Mouse (Mus musculus): ENCODE results near the gene Serpinb6c. TPM values are rescaled to one million over a fixed set of nuclear protein-coding genes. Genes with fewer than 3 reads are reported as not detected.
"Not testable (repeated sequence)": the region's sequence is repeated elsewhere in the genome, so short reads cannot be mapped to it uniquely, and the experiment has no call there.

Serpinb6c gene
- polyA plus RNA-seq (2015; fragmentation: Nextera tagmentation; extraction: Ambion mirVana): 0.18 TPM in 1 of 2 replicates, not detected in the other

GRCm38 (mm10) chr13:33905176-33905954 lies at the start of gene Serpinb6c:
Serpinb6c (minus strand) TSS chr13:33905708.
- H3K27ac ChIP-seq: no peak within 1 kb of the TSS
- no peak within 1 kb of the TSS for H3K4me3 ChIP-seq
- H3K36me3 ChIP-seq (ENCODE audit: poor library complexity, severe bottlenecking): no peaks in the 10 kb centered on the region
- no peak for ATAC-seq
- H3K4me2 ChIP-seq: no peak within 1 kb of the TSS
- no peak within 1 kb of the TSS for H3K9ac ChIP-seq
- H3K9me3 ChIP-seq (replicated peaks): no peaks in the 10 kb centered on the region
- WGBS: 75% methylated on average over 18 of the region's 18 CpGs
- no peaks in the 10 kb centered on the region for H3K4me1 ChIP-seq
- H3K27me3 ChIP-seq: no peaks in the 10 kb centered on the region

- Histone ChIP-seq H3K9me3 (replicated peaks) (no peaks in the 10 kb centered on the region), H3K27ac (no peak overlapping the region), H3K4me3 (no peak overlapping the region), H3K4me2 (no peak overlapping the region), H3K9ac (no peak overlapping the region), H3K36me3 (ENCODE audit: poor library complexity, severe bottlenecking) (no peaks in the 10 kb centered on the region), H3K27me3 (no peaks in the 10 kb centered on the region), H3K4me1 (no peaks in the 10 kb centered on the region)
- ATAC-seq: no peak
- WGBS: 89% methylated on average over 2 of the region's 2 CpGs
These were observed 47.4 kb upstream of the Serpinb6c start for GRCm38 (mm10) chr13:33952947-33953346.

- Histone ChIP-seq H3K27me3 (no peaks in the 10 kb centered on the region), H3K4me1 (no peaks in the 10 kb centered on the region), H3K4me3 (no peak overlapping the region), H3K36me3 (ENCODE audit: poor library complexity, severe bottlenecking) (no peaks in the 10 kb centered on the region), H3K4me2 (no peak overlapping the region), H3K9ac (no peak overlapping the region), H3K9me3 (replicated peaks) (no peaks in the 10 kb centered on the region), H3K27ac (no peak overlapping the region)
- 82% methylated on average over 1 of the region's 1 CpGs for WGBS
- ATAC-seq: no peak
These were observed 46.6 kb upstream of the Serpinb6c start for GRCm38 (mm10) chr13:33952075-33952449.

- Histone ChIP-seq H3K9ac (no peak overlapping the region), H3K36me3 (ENCODE audit: poor library complexity, severe bottlenecking) (no peaks in the 10 kb centered on the region), H3K4me2 (no peak overlapping the region), H3K4me1 (no peaks in the 10 kb centered on the region), H3K27me3 (no peaks in the 10 kb centered on the region), H3K4me3 (no peak overlapping the region), H3K27ac (no peak overlapping the region), H3K9me3 (replicated peaks) (no peaks in the 10 kb centered on the region)
- ATAC-seq: no peak
- WGBS: 84% methylated on average over 4 of the region's 4 CpGs
These were observed 46.0 kb upstream of the Serpinb6c start for GRCm38 (mm10) chr13:33951308-33952074.

DNA sequence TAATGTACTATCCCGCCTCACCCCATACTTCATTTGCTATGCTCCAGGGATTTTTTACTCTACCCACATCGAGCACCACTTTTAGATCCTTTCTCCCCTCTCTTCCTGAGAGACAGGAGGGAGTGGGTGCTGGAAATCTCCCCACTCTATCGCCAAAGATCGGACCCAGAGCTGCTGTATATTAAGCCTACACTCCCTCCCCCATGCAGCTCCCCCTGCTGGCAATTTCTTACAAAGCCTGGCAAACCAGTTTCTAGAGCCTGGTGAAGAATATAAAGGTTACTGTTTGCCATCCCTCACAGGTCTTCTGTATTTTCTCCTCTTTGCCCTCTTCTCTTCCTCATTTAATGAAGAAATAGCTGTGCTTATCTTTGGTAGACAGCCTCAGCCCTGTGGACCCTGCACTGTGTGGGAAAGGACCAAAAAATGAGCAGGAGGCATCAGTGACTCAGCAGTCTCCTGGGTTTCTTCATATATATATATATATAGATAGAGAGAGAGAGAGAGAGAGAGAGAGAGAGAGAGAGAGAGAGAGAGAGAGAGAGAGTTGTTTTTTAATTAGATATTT lies 36.8 kb upstream of the Serpinb6c start:
- Histone ChIP-seq H3K9me3 (replicated peaks) (no peaks in the 10 kb centered on the region), H3K27me3 (no peaks in the 10 kb centered on the region), H3K4me3 (no peak overlapping the region), H3K27ac (no peak overlapping the region), H3K36me3 (ENCODE audit: poor library complexity, severe bottlenecking) (no peaks in the 10 kb centered on the region), H3K9ac (no peak overlapping the region), H3K4me1 (no peaks in the 10 kb centered on the region), H3K4me2 (no peak overlapping the region)
- WGBS: 55% methylated on average over 4 of the region's 4 CpGs
- no peak for ATAC-seq

GRCm38 (mm10) chr13:33941288-33941808 lies 35.8 kb upstream of the Serpinb6c start:
- no peak for ATAC-seq
- 92% methylated on average over 5 of the region's 5 CpGs for WGBS
- H3K9ac ChIP-seq: no peak overlapping the region

DNA sequence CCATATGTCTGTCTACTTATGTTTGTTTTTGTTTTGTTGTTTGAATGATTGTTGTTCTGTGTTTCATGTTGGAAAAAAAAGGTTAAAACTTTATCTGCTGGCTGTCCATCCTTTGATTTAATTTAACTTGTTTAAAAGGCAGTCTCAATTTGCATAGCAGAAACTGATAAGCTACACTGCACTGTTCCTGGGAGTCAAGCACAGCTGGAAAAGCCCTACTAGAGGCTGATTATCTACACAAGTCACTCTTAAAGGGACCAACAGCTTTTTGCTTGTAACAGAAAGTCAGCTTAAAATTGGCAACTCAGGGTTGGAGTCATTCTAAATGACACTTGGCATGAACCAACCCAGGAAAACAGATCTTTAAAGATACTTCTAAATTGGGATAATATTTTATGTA lies 32.1 kb upstream of the Serpinb6c start:
- H3K4me1 ChIP-seq; H3K9ac ChIP-seq; H3K4me3 ChIP-seq; H3K9me3 ChIP-seq (replicated peaks); H3K36me3 ChIP-seq (ENCODE audit: poor library complexity, severe bottlenecking); H3K4me2 ChIP-seq; H3K27ac ChIP-seq; H3K27me3 ChIP-seq; ATAC-seq: not testable (repeated sequence)

More at GRCm38 (mm10) chr13:33941288-33941808, 35.8 kb upstream of the Serpinb6c start:
- H3K27me3 ChIP-seq: no peaks in the 10 kb centered on the region
- no peak overlapping the region for H3K4me3 ChIP-seq
- H3K4me2 ChIP-seq: no peak overlapping the region
- H3K36me3 ChIP-seq (ENCODE audit: poor library complexity, severe bottlenecking): no peaks in the 10 kb centered on the region
- H3K4me1 ChIP-seq: no peaks in the 10 kb centered on the region
- H3K27ac ChIP-seq: no peak overlapping the region
- H3K9me3 ChIP-seq (replicated peaks): no peaks in the 10 kb centered on the region

- Histone ChIP-seq H3K27me3 (no peaks in the 10 kb centered on the region), H3K9me3 (replicated peaks) (no peaks in the 10 kb centered on the region), H3K4me2 (no peak overlapping the region), H3K4me3 (no peak overlapping the region), H3K9ac (no peak overlapping the region), H3K36me3 (ENCODE audit: poor library complexity, severe bottlenecking) (no peaks in the 10 kb centered on the region), H3K4me1 (peaks cover 9% of the 10 kb centered on the region; the same call in 1 of the 2 replicates), H3K27ac (no peak overlapping the region)
- 64% methylated on average over 5 of the region's 5 CpGs for WGBS
- ATAC-seq: no peak
These were observed 31.6 kb upstream of the Serpinb6c start for GRCm38 (mm10) chr13:33937151-33937550.

DNA sequence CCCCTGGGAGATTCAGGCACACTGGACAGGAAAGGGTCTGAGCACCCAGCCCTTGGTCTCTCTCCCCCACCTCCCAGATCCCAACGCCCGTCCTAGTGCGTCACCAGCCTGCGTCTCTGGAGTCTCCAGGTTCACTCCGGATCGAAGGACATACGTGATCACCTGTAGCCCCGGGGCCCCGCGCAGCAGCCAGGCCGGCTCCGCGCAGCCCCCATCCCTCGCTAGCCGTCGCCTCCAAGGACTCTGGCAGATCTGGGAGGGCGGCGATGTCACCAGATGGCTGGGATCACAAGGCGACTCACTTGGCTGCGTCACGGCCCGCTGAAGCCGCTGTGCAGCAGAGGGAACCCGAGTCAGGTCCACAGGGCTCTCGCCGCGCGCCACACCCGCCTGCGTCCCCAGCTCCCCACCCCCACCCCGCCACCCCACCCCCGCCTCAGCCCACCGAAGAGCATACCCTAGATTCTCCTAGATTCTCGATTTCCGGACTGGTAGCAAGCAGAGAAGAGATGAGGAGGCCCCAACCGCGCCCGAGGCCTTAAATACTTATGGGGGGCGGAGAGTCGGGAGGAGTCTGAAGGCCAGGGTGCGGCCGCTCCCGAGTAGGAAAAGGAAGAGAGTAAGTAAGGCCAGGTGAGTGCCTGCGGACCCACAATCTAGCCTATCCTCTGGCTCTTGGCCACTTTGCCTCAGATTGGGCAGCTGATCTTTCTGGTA lies 30.1 kb upstream of the Serpinb6c start:
- Histone ChIP-seq H3K9ac (peak overlapping the region; percentile 77), H3K4me1 (peaks cover 9% of the 10 kb centered on the region; the same call in 1 of the 2 replicates), H3K36me3 (ENCODE audit: poor library complexity, severe bottlenecking) (no peaks in the 10 kb centered on the region), H3K4me2 (peak overlapping the region; percentile 90), H3K27me3 (no peaks in the 10 kb centered on the region), H3K9me3 (replicated peaks) (no peaks in the 10 kb centered on the region), H3K4me3 (peak overlapping the region; percentile 53), H3K27ac (no peak overlapping the region)
- ATAC-seq: peak; percentile 92
- 2% methylated on average over 44 of the region's 44 CpGs for WGBS

- peaks cover 9% of the 10 kb centered on the region; the same call in 1 of the 2 replicates for H3K4me1 ChIP-seq
- no peaks in the 10 kb centered on the region for H3K9me3 ChIP-seq (replicated peaks)
- H3K4me2 ChIP-seq: peak overlapping the region; percentile 90; the same call in 1 of the 2 replicates
- no peak for ATAC-seq
- WGBS: 77% methylated on average over 6 of the region's 6 CpGs
- H3K27ac ChIP-seq: no peak overlapping the region
- no peaks in the 10 kb centered on the region for H3K36me3 ChIP-seq (ENCODE audit: poor library complexity, severe bottlenecking)
- H3K27me3 ChIP-seq: no peaks in the 10 kb centered on the region
- no peak overlapping the region for H3K9ac ChIP-seq
- no peak overlapping the region for H3K4me3 ChIP-seq
These were observed 29.2 kb upstream of the Serpinb6c start for GRCm38 (mm10) chr13:33934743-33935142.

GRCm38 (mm10) chr13:33930912-33931311 lies 25.4 kb upstream of the Serpinb6c start:
- ATAC-seq: no peak
- H3K9ac ChIP-seq: no peak overlapping the region
- 80% methylated on average over 3 of the region's 3 CpGs for WGBS

More at GRCm38 (mm10) chr13:33930912-33931311, 25.4 kb upstream of the Serpinb6c start:
- Histone ChIP-seq H3K9me3 (replicated peaks) (no peaks in the 10 kb centered on the region), H3K4me3 (no peak overlapping the region), H3K27me3 (no peaks in the 10 kb centered on the region), H3K36me3 (ENCODE audit: poor library complexity, severe bottlenecking) (no peaks in the 10 kb centered on the region), H3K27ac (no peak overlapping the region), H3K4me1 (peaks cover 4% of the 10 kb centered on the region; the same call in 1 of the 2 replicates), H3K4me2 (no peak overlapping the region)
